Mouse (Mus musculus) kidney, embryonic 16.5 days (tissue): ENCODE results near the gene Rps6. TPM values are rescaled to one million over a fixed set of nuclear protein-coding genes. Genes with fewer than 3 reads are reported as not detected.
A peak's percentile ranks its signal among the peaks of the same experiment; 100 is the strongest.

Experiments used
- ATAC-seq: fragments of 200-750 bp; cut with Nextera tagmentation; 2 replicates; pipeline ENCODE4 v1.8.0; 2017; ENCODE audit warnings: moderate TSS enrichment; ENCODE audit not compliant: low FRiP score, low TSS enrichment
- H3K27ac ChIP-seq: fragments of 300-500 bp; sonication (generic); 2 replicates; pipeline ENCODE4 v1.5.1; 2014; ENCODE audit warnings: low read length
- H3K27me3 ChIP-seq: fragments of 300-500 bp; sonication (generic); 2 replicates; pipeline ENCODE4 v1.6.1; 2014; ENCODE audit warnings: low read length, control low read depth, mixed read lengths; ENCODE audit not compliant: insufficient read depth
- H3K36me3 ChIP-seq: fragments of 300-500 bp; sonication (generic); 2 replicates; pipeline ENCODE4 v1.6.1; 2014; ENCODE audit warnings: low read length, control low read depth, mixed read lengths; ENCODE audit not compliant: insufficient read depth
- H3K4me1 ChIP-seq: fragments of 300-500 bp; sonication (generic); 2 replicates; pipeline ENCODE4 v1.6.1; 2014; ENCODE audit warnings: low read length, control low read depth, mixed read lengths; ENCODE audit not compliant: insufficient read depth
- H3K4me2 ChIP-seq: fragments of 300-500 bp; sonication (generic); replicated peaks from 2 replicates; pipeline ENCODE4 v1.6.1; 2014; ENCODE audit warnings: low read depth, low read length
- H3K4me3 ChIP-seq: fragments of 300-500 bp; sonication (generic); 2 replicates; pipeline ENCODE4 v1.5.1; 2014; ENCODE audit warnings: mild to moderate bottlenecking, low read length
- H3K9ac ChIP-seq: fragments of 300-500 bp; sonication (generic); replicated peaks from 2 replicates; pipeline ENCODE4 v1.6.1; 2014; ENCODE audit warnings: low read length
- H3K9me3 ChIP-seq: fragments of 300-500 bp; sonication (generic); 2 replicates; pipeline ENCODE4 v1.6.1; 2016; ENCODE audit warnings: low read length, control low read depth
- WGBS: fragments of 180-500 bp; shearing (Covaris S2); extraction: QIAGEN DNeasy Blood & Tissue Kit; methylation state at CpG from one replicate; pipeline ENCODE4 v1.1.7; 2014; 5-methylcytosine and 5-hydroxymethylcytosine counted together
- polyA plus RNA-seq: library from polyadenylated mRNA; unstranded; fragments of >200 nt; fragmentation: Nextera tagmentation; extraction: Ambion mirVana; gene quantifications from 2 replicates; pipeline ENCODE4 v1.2.1, GENCODE M21; 2015

Gene Rps6
- polyA plus RNA-seq, 1 experiment from 2014 or later: 725 TPM

GRCm38 (mm10) chr4:86884945-86885344, 27.7 kb upstream of the Rps6 start:
- Histone ChIP-seq H3K27me3 (no peaks in the 10 kb centered on the region), H3K27ac (no peak overlapping the region), H3K36me3 (0 out of 2 replicates have a peak, but pooled peaks cover 6% of the 10 kb centered on the region), H3K9ac (no peak overlapping the region), H3K9me3 (0 out of 2 replicates have a peak, but pooled peaks cover 2% of the 10 kb centered on the region), H3K4me3 (no peak overlapping the region), H3K4me1 (peaks cover 10% of the 10 kb centered on the region; the same call in 1 of the 2 replicates), H3K4me2 (no peak overlapping the region)
- ATAC-seq: no peak; the same call in 1 of the 2 replicates
- whole genome bisulfite sequencing: 65% methylated on average over 4 of the region's 4 CpGs

- Histone ChIP-seq H3K4me2 (no peak overlapping the region), H3K9me3 (0 out of 2 replicates have a peak, but pooled peaks cover 3% of the 10 kb centered on the region), H3K27ac (no peak overlapping the region), H3K36me3 (no peaks in the 10 kb centered on the region), H3K27me3 (no peaks in the 10 kb centered on the region), H3K4me1 (peaks cover 10% of the 10 kb centered on the region; the same call in 1 of the 2 replicates), H3K4me3 (no peak overlapping the region), H3K9ac (no peak overlapping the region)
- WGBS: 57% methylated on average over 2 of the region's 2 CpGs
- no peak for ATAC-seq
Measured at GRCm38 (mm10) chr4:86882413-86882812, 25.2 kb upstream of the Rps6 start.

DNA sequence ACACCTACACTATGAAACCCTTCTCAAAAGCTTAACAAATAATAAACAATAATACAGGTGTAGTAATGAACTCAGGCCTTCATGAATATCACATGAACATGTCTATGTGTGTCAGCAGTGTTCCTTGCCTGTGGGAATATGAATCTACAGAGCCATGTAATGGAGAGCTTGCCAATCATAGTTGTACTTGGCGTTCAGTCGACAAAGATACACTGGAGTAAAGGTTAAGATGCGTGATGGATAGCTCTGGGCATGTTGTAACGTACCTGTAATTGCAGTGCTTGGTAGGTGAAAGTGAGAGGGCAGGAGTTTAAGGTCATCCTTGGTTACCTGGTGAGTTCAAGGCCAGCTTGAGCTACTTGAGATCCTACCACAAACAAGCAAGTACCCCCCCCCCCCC, 24.0 kb upstream of the Rps6 start:
- Histone ChIP-seq H3K4me3 (no peak overlapping the region), H3K4me2 (no peak overlapping the region), H3K27me3 (no peaks in the 10 kb centered on the region), H3K36me3 (no peaks in the 10 kb centered on the region), H3K9me3 (0 out of 2 replicates have a peak, but pooled peaks cover 3% of the 10 kb centered on the region), H3K4me1 (peaks cover 3% of the 10 kb centered on the region; the same call in 1 of the 2 replicates), H3K9ac (no peak overlapping the region), H3K27ac (no peak overlapping the region)
- ATAC-seq: no peak
- WGBS: 86% methylated on average over 4 of the region's 4 CpGs

DNA sequence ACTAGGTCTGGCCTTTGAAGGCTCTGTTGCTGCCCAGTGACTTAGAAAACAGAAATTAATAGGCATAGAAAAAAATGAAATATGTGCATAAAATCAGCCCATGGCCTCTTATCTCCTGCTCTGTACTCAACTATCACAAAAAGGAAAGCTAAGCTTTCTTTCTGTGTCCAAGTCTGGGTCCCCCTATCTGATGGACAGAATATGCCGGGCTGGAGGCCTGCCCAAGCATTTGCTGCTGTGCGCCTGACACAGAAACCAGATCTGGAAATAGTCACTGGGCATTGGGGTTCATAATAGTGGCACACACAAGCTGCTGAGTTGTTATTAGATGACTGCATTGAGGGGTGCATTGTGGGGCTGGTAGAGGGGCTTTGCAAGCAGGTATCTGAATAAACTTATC, 22.3 kb upstream of the Rps6 start:
- Histone ChIP-seq H3K36me3 (no peaks in the 10 kb centered on the region), H3K27me3 (no peaks in the 10 kb centered on the region), H3K4me3 (no peak overlapping the region), H3K4me2 (no peak overlapping the region), H3K9me3 (0 out of 2 replicates have a peak, but pooled peaks cover 3% of the 10 kb centered on the region), H3K9ac (no peak overlapping the region), H3K27ac (no peak overlapping the region), H3K4me1 (peaks cover 9% of the 10 kb centered on the region; the same call in 1 of the 2 replicates)
- no peak for ATAC-seq
- WGBS: 88% methylated on average over 2 of the region's 2 CpGs

GRCm38 (mm10) chr4:86874146-86874847, 17.1 kb upstream of the Rps6 start, which contains the start of gene Acer2:
TSS of gene Acer2 (plus strand) at chr4:86874396.
- Histone ChIP-seq H3K4me1 (peaks cover 9% of the 10 kb centered on the region; the same call in 1 of the 2 replicates), H3K9ac (peak within 1 kb of the TSS; percentile 78), H3K27ac (0 out of 2 replicates have a peak within 1 kb of the TSS, but pooled peaks have one; percentile 33), H3K4me2 (peak within 1 kb of the TSS; percentile 63), H3K4me3 (peak within 1 kb of the TSS; percentile 82), H3K9me3 (no peaks in the 10 kb centered on the region), H3K27me3 (no peaks in the 10 kb centered on the region), H3K36me3 (no peaks in the 10 kb centered on the region)
- under 1% methylated on average over 54 of the region's 60 CpGs for WGBS
- peak; percentile 97 for ATAC-seq

DNA sequence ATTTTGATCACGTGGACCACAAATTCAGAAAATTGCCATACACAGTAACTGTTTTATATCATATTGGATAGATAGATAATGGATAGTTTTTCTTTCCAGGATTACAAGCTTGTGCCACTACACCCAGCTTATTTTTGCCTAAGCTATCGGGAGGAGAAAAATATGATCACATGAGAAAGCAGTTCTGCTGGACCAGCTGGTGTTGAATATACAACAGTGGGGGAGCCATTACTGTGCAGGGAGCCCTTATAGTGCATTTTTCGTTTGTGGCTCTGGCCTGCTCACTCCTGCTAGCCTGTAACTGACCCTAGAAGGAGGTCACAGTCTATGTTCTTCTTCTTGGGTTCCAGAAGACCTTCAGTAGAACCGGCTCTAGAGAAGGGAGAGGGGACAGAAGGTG, 15.9 kb upstream of the Rps6 start:
- Histone ChIP-seq H3K4me2 (no peak overlapping the region), H3K4me1 (peaks cover 9% of the 10 kb centered on the region; the same call in 1 of the 2 replicates), H3K9me3 (no peaks in the 10 kb centered on the region), H3K27me3 (no peaks in the 10 kb centered on the region), H3K4me3 (no peak overlapping the region), H3K9ac (no peak overlapping the region), H3K27ac (no peak overlapping the region), H3K36me3 (no peaks in the 10 kb centered on the region)
- 54% methylated on average over 4 of the region's 4 CpGs for WGBS
- ATAC-seq: no peak

DNA sequence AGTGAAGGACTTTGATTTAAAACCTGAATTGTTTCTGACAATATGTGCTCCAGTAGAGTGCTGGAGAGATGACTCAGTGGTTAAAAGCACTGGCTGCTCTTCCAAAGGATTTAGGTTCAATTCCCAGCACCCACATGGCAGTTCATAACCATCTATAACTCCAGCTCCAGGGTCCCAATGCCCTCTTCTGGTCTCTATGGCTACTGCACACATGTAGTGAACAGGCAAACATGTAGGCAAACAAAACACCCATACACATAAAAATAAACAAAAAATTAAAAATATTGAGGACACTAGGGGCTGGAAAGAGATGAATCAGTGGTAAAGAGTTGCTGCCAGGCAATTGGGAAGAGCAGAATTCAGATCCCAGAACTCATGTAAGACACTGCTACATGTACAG, 14.8 kb upstream of the Rps6 start:
- Histone ChIP-seq H3K9me3 (no peaks in the 10 kb centered on the region), H3K9ac (no peak overlapping the region), H3K36me3 (no peaks in the 10 kb centered on the region), H3K4me3 (no peak overlapping the region), H3K27me3 (no peaks in the 10 kb centered on the region), H3K4me2 (no peak overlapping the region), H3K4me1 (peaks cover 9% of the 10 kb centered on the region; the same call in 1 of the 2 replicates), H3K27ac (no peak overlapping the region)
- no peak for ATAC-seq

- no peaks in the 10 kb centered on the region for H3K4me1 ChIP-seq
- H3K4me2 ChIP-seq: no peak overlapping the region
- H3K27me3 ChIP-seq: no peaks in the 10 kb centered on the region
- 77% methylated on average over 5 of the region's 5 CpGs for WGBS
- no peaks in the 10 kb centered on the region for H3K9me3 ChIP-seq
- H3K27ac ChIP-seq: no peak overlapping the region
- H3K4me3 ChIP-seq: no peak overlapping the region
- H3K9ac ChIP-seq: no peak overlapping the region
- no peaks in the 10 kb centered on the region for H3K36me3 ChIP-seq
- no peak for ATAC-seq
Measured at GRCm38 (mm10) chr4:86864087-86864486, 6.9 kb upstream of the Rps6 start.

GRCm38 (mm10) chr4:86858070-86858440, 843 bp upstream of the Rps6 start:
- H3K9me3 ChIP-seq: no peaks in the 10 kb centered on the region
- 65% methylated on average over 12 of the region's 12 CpGs for WGBS
- peak overlapping the region; percentile 87 for H3K27ac ChIP-seq
- no peaks in the 10 kb centered on the region for H3K27me3 ChIP-seq
- peak overlapping the region; percentile 80 for H3K9ac ChIP-seq
- peak overlapping the region; percentile 74 for H3K4me2 ChIP-seq
- H3K36me3 ChIP-seq: peaks cover 22% of the 10 kb centered on the region
- peaks cover 16% of the 10 kb centered on the region for H3K4me1 ChIP-seq
- peak overlapping the region; percentile 89 for H3K4me3 ChIP-seq
- ATAC-seq: no peak
